Mouse (Mus musculus) liver, adult 2 months (tissue): Measurements from ENCODE around the gene Mllt1. TPM values are rescaled to one million over a fixed set of nuclear protein-coding genes. Genes with fewer than 3 reads are reported as not detected.
A peak's percentile ranks its signal among the peaks of the same experiment; 100 is the strongest.

Source experiments
- DNase-seq: peaks from one replicate; pipeline ENCODE4 v3.0.0-alpha.2; 2011; ENCODE audit warnings: low read depth, low spot score; ENCODE audit errors: extremely low read depth
- H3K27ac ChIP-seq: fragments of 200-500 bp; replicated peaks from 2 replicates; pipeline ENCODE4 v1.5.1; 2012; ENCODE audit warnings: low read depth, mild to moderate bottlenecking, control low read depth, inconsistent platforms, low read length; ENCODE audit not compliant: insufficient read depth
- H3K27me3 ChIP-seq: fragments of 200-500 bp; 2 replicates; pipeline ENCODE4 v1.6.1; 2012; ENCODE audit warnings: mild to moderate bottlenecking, moderate library complexity, low read length, inconsistent platforms; ENCODE audit not compliant: control insufficient read depth, insufficient read depth
- H3K36me3 ChIP-seq: fragments of 200-500 bp; 2 replicates; pipeline ENCODE4 v1.6.1; 2012; ENCODE audit warnings: low read length, inconsistent platforms; ENCODE audit not compliant: control insufficient read depth, insufficient read depth
- H3K4me1 ChIP-seq: fragments of 200-500 bp; 2 replicates; pipeline ENCODE4 v1.6.1; 2011; ENCODE audit warnings: low read length; ENCODE audit not compliant: control insufficient read depth, insufficient read depth
- H3K4me3 ChIP-seq: fragments of 200-500 bp; 2 replicates; pipeline ENCODE4 v1.5.1; 2011; ENCODE audit warnings: low read depth, mild to moderate bottlenecking, control low read depth, low read length, moderate library complexity; ENCODE audit not compliant: insufficient read depth
- H3K79me2 ChIP-seq: fragments of 200-500 bp; 2 replicates; pipeline ENCODE4 v1.6.1; 2012; ENCODE audit warnings: inconsistent platforms, mild to moderate bottlenecking, low read length, moderate library complexity; ENCODE audit not compliant: control insufficient read depth, insufficient read depth
- H3K9ac ChIP-seq: fragments of 200-500 bp; 2 replicates; pipeline ENCODE4 v1.6.1; 2012; ENCODE audit warnings: low read depth, mild to moderate bottlenecking, control low read depth, inconsistent platforms, low read length
- CTCF ChIP-seq: fragments of 200-500 bp; IDR thresholded peaks from 2 replicates; pipeline ENCODE4 v1.5.1; 2011; ENCODE audit warnings: low read depth, low read length, control low read depth
- POLR2A ChIP-seq: fragments of 200-500 bp; IDR thresholded peaks from 2 replicates; pipeline ENCODE4 v1.6.1; 2011; ENCODE audit warnings: low read length, control low read depth; ENCODE audit not compliant: insufficient read depth; ENCODE audit errors: extremely low read depth
- WGBS: fragments of 180-500 bp; shearing (Covaris S2); methylation state at CpG from one replicate; pipeline ENCODE4 v1.1.7; 2018; 5-methylcytosine and 5-hydroxymethylcytosine counted together
- polyA plus RNA-seq: library from polyadenylated mRNA; depleted of rRNA; stranded (reverse); fragments of >200 nt; gene quantifications from 2 replicates; pipeline ENCODE4 v1.2.3, GENCODE M21; 2012
- total RNA-seq: library from RNA; depleted of rRNA; stranded (reverse); fragments of >200 nt; gene quantifications from 2 replicates; pipeline ENCODE4 v1.2.3, GENCODE M21; 2014

Mllt1 gene
- total and polyA plus RNA-seq, 2 experiments: 3.0 to 22.7 TPM

DNA sequence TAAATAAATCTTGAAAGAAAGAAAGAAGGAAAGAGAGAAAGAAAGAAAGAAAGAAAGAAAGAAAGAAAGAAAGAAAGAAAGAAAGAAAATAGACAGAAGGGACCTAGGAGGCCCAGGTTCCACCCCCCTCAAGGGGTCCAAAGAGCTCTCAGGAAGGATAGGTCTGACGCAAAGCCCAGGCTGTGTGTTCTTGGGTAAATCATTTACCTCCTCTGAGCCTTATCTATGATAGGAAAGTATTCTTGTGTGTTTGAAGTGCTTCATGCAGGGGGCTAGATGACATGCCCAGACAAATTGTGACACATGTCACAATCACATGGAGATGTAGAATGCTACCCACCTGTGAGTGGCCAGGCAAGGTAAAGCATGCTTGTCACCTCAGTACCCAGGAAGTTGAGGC lies 17.4 kb upstream of the Mllt1 start:
- WGBS: 37% methylated on average over 1 of the region's 1 CpGs
- Histone ChIP-seq H3K9ac (no peak overlapping the region), H3K27me3 (0 out of 2 replicates have a peak, but pooled peaks cover 2% of the 10 kb centered on the region), H3K36me3 (no peaks in the 10 kb centered on the region), H3K4me3 (no peak overlapping the region), H3K27ac (no peak overlapping the region), H3K4me1 (no peaks in the 10 kb centered on the region), H3K79me2 (no peaks in the 10 kb centered on the region)
- DNase-seq: no peak
- TF ChIP-seq CTCF (no peak), POLR2A (no peak)

DNA sequence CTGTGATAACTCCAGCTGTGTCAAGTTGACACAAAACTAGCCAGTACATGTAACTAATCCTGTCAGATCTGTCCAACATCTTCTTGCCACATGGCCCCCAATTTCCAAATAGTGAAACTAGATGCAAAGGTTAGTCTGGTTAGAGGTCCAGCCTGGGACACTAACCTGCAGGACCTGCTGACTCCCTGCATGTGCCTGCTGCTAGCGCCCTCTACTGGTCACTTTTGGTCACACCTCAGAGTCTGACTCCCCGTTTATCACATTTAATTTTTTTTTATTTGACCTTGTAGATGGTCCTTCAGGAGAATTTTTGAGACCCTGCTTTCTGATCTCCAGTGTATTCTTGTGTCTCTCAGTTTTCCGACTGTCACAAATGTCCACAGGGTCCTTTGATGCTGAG lies 15.7 kb upstream of the Mllt1 start:
- Histone ChIP-seq H3K27me3 (peaks cover 2% of the 10 kb centered on the region; the same call in 1 of the 2 replicates), H3K9ac (no peak overlapping the region), H3K27ac (no peak overlapping the region), H3K4me3 (no peak overlapping the region), H3K36me3 (no peaks in the 10 kb centered on the region), H3K79me2 (no peaks in the 10 kb centered on the region), H3K4me1 (no peaks in the 10 kb centered on the region)
- TF ChIP-seq CTCF (peak; percentile 96), POLR2A (no peak)
- peak; percentile 49 for DNase-seq
- 20% methylated on average over 3 of the region's 3 CpGs for WGBS

DNA sequence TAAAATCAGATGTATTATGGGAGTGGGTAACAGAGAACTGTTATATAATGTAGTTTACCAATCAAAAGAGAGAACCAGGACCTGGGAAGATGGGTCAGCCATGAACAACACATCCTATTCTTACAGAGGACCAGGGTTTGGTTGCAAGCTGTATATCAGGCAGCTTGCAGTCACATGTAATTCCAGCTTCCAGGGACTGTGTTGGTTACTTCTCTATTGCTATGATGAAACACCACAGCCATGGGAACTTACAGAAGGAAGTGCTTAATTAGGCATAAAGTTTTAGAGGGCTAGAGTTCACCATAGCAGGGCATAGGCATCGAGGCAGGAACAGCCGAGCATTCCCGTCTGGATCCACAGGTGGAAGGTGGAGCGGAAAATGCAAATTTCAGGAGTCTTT lies 3.5 kb upstream of the Mllt1 start:
- peaks cover 6% of the 10 kb centered on the region for H3K79me2 ChIP-seq
- H3K4me1 ChIP-seq: peaks cover 5% of the 10 kb centered on the region
- peak; percentile 19 for DNase-seq
- no peaks in the 10 kb centered on the region for H3K27me3 ChIP-seq
- TF ChIP-seq POLR2A (no peak), CTCF (no peak)
- H3K9ac ChIP-seq: no peak overlapping the region
- no peak overlapping the region for H3K27ac ChIP-seq
- H3K4me3 ChIP-seq: no peak overlapping the region
- no peaks in the 10 kb centered on the region for H3K36me3 ChIP-seq
- 80% methylated on average over 4 of the region's 4 CpGs for WGBS

DNA sequence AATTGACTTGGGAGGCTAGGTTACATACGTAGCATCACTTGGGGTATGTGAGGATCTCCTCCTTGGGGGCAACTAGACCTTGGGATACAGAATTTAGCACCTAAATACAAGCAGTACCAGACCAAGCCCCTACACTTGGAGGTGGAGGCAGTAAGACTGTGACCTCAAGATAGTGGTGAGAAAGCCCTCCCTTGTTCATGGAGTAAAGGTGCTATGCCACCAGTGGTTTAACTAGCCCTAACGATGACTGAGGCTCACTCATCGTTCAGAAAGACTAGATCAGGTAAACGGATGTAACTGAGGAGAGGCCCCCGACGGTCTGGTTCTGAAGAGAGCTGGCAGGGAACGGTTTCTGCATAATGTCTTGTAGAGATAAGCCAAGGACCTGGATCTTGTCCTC lies 1.5 kb upstream of the Mllt1 start:
- H3K4me1 ChIP-seq: peaks cover 5% of the 10 kb centered on the region
- no peak overlapping the region for H3K4me3 ChIP-seq
- no peak overlapping the region for H3K9ac ChIP-seq
- H3K36me3 ChIP-seq: no peaks in the 10 kb centered on the region
- DNase-seq: no peak
- TF ChIP-seq POLR2A: no peak
- TF ChIP-seq CTCF: no peak
- no peaks in the 10 kb centered on the region for H3K27me3 ChIP-seq
- peaks cover 6% of the 10 kb centered on the region for H3K79me2 ChIP-seq
- 91% methylated on average over 7 of the region's 7 CpGs for WGBS
- no peak overlapping the region for H3K27ac ChIP-seq

DNA sequence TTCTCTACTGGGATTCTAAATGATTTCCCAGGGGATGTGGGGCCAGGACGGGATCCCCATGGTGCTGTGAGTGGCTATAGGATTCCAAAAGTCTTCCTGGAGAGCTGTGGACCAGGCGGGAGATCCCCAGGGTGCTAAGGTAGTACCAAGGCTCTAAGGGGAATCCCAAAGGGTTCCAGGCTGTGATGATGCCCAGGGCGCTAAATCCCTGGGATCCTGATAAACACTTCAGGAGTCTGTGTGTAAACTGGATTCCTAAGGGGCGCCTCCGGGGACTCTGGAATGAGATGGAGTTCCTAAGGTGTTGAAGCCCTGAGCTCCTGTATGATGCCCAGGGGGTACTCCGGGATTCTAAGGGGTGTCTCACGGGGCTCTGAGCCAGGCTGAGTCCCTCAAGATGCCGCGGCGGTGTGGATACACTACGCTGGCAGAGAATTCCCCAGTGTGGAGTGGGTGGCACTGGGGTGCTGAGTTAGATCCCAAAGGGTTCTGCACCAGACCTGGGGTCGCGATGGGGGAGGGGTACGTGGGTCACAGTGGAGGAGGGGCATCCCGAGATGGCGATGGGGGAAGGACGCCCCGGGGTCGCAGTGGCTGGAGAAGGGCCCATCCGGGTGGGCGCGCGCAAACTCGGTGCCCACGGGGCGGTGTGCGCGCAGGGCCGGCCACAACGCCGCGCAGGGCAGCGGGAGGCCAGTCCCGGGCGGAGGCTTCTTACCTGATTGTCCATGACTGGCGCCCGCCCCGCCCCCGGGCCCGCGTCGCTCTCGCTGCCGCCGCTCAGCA lies 477 bp downstream of the Mllt1 start:
- H3K36me3 ChIP-seq: no peaks in the 10 kb centered on the region
- H3K4me3 ChIP-seq: peak overlapping the region; percentile 87
- peaks cover 6% of the 10 kb centered on the region for H3K79me2 ChIP-seq
- WGBS: 8% methylated on average over 42 of the region's 45 CpGs
- H3K9ac ChIP-seq: peak overlapping the region; percentile 98
- no peak for DNase-seq
- no peak overlapping the region for H3K27ac ChIP-seq
- peaks cover 10% of the 10 kb centered on the region for H3K4me1 ChIP-seq
- H3K27me3 ChIP-seq: no peaks in the 10 kb centered on the region
- TF ChIP-seq POLR2A (no peak), CTCF (no peak)

DNA sequence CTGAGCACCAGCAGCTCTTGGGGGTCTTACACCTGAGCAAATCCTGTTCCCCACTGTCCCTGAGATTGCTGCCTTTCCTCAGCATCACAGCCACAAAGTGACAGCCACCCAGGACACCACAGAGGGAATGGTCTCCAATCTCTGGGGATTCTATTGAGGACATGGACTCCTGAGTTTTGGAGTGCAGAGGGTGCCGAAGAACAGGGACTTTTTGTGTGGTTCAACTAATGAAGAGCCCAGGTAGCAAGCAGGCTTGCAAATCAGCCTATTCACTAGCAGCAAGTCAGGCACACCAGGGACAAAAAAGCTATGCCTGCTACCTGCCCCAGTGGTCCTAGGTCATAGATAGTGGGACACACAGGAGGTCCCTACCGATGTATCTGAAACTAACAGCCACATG lies 1.8 kb downstream of the Mllt1 start:
- H3K27ac ChIP-seq: no peak overlapping the region
- TF ChIP-seq CTCF (no peak), POLR2A (no peak)
- H3K27me3 ChIP-seq: no peaks in the 10 kb centered on the region
- H3K9ac ChIP-seq: no peak overlapping the region
- no peak for DNase-seq
- WGBS: 95% methylated on average over 2 of the region's 2 CpGs
- peaks cover 6% of the 10 kb centered on the region for H3K79me2 ChIP-seq
- no peaks in the 10 kb centered on the region for H3K36me3 ChIP-seq
- H3K4me1 ChIP-seq: peaks cover 12% of the 10 kb centered on the region
- H3K4me3 ChIP-seq: no peak overlapping the region
